Mouse (Mus musculus) embryonic fibroblast, embryonic 13.5 days (primary cell): ENCODE measurements around the gene Ccser2.

Experiments used
- CTCF ChIP-seq: IDR thresholded peaks from 2 replicates; pipeline ENCODE4 v1.5.1; 2011; ENCODE audit warnings: mild to moderate bottlenecking, control low read depth, low read length, moderate library complexity, borderline replicate concordance; ENCODE audit not compliant: insufficient read depth
- POLR2A ChIP-seq: IDR thresholded peaks from 2 replicates; pipeline ENCODE4 v1.6.1; 2011; ENCODE audit warnings: low read depth, mild to moderate bottlenecking, control low read depth, low read length, moderate library complexity

DNA sequence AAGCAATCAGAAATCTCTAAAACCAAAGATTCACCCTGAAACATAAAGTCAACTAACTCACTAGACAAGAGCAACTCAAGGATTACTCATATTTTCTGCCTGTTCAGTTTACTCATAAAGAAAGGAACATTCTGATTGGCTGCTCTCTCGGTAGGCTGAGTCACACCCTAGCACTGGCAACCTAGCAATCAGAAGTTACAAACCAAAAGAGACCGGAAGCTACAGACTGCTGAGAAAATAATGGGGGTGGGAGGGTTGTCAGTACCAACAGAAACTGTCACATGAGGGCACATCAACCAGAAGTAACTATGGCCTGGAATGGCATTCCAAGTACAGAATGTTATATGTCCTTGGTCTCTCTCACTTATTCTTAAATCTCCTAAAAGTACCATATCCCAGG is 6.1 kb downstream of the Ccser2 start:
- TF ChIP-seq POLR2A (no peak), CTCF (no peak)
